Mouse (Mus musculus) right cerebral cortex, postnatal 14 days (tissue): ENCODE results near the gene Cacna2d2.

Source experiments
- DNase-seq: peaks from one replicate; pipeline ENCODE4 v3.0.0; 2022

Gene Cacna2d2

DNA sequence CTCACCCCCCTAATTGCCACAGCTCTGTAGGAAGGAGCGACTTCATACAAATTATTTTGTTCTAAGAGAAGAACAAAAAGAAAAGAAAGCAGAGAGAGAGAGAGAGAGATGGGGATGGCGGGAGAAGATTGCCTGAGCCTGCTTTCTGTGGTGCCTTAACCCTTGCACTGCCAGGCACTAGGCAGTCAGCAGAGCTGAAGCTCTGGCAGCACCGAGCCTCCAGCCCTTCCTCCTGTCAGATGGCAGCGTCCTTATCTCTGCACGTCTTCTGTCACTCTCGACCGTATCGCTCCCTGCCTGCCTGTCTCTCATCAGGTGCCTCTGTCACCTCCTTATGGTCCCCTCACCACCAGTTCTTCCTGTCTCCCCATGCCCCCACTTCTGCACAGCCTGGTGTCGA is 64.7 kb downstream of the Cacna2d2 start:
- no peak for DNase-seq

DNA sequence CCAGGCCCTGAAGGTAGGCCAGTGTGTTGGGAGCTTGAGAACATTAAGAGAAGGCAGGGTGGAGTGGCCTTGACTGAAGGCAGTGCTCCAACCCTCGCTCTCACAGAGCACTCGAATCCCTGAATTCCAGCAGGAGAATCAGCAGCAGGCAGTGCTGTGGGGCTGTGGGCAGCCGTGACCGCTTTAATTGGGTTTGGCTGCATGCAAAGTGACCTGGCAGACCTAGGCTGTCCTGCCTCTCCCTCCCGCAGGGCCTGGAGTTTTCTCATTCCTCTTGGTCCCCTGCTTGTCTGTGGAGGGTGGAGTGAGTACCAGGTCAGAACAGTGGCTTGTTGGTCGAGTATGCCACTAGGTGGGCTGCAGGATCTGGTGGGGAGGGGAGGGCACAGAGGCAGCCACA is 66.2 kb downstream of the Cacna2d2 start:
- DNase-seq: no peak

DNA sequence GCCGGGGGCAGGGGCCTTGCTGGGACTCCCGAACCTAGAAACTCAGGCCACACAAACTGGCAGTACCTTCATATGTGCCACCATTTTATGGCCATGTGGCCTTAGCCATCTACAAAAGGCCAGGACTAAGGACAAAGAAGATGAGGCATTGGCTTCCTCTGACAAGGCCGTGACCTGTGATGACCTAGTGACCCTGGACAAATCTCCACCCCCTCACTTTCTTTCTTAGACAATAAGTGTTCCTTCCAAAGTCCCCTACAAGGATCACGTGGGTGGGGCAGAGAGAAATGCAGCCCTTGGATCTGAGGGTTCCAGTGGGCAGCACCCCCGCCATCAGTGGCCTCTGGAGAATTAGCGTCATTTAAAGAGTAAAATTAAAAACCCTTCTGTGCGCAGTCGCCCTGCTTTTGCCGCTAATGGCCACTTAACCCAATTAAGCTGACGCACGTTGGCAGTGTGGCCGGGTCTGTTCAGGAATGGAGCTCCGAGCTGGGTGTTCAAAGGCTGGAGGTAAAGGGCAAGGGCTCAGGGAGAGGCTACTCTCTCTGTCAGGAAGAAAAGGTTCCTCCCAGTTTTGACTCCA is 69.9 kb downstream of the Cacna2d2 start:
- DNase-seq: no peak

DNA sequence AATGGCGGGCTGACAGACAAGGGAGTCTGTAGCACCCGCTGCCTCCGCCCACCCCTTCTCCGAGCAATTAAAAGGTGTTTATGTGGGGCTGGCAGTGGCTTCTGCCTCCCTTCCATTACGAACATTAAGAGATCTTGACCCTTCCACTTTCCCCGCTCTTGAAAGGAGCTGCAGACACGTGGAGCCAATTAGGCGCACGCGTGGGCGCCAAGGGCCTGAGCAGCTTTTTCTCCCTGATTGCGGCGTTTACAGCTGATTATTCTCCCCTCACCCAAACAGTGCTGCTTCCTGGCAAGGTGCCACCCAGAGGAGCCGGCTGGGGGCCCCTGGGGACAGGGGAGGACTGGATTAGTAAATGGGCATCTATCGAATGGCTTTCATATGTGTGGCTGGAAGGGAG is 71.0 kb downstream of the Cacna2d2 start:
- DNase-seq: peak; percentile 35

DNA sequence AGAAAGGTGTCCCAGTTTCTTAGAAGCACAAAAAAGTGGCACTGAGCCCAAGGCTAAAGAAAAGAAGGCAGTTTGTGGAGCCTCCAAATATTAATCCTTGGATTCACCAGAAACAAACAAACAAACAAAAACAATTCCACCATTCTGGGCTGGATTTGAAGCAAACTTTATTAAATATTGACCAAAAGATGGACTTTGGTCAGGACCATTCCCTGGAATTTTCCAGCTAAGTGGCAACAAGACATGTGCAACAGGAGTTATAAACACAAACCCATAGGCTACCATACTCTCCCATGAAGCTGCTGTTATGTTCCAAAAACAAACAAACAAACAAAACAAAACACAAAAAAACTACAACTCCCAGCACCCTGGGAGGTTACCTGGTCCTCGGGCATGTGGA is 74.6 kb downstream of the Cacna2d2 start:
- DNase-seq: no peak

DNA sequence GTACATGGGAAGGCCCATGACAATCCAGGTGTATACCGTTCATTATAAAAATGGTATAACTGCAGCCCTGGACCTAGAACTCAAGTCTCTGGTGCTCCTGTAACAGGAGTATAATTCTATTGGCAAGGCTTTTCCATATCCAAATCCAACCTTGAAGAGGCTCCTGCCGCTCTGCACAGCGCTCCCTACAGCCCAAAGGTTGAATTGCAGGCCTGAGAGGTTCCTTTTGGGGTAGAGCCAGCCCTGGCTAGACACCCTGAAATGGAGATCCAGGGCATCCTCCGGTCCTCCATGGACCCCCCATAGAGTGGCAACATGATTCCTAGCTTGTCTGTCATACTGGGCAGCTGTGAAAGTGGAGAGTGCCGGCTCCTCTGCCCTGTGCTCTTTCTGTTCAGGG is 79.6 kb downstream of the Cacna2d2 start:
- DNase-seq: no peak

DNA sequence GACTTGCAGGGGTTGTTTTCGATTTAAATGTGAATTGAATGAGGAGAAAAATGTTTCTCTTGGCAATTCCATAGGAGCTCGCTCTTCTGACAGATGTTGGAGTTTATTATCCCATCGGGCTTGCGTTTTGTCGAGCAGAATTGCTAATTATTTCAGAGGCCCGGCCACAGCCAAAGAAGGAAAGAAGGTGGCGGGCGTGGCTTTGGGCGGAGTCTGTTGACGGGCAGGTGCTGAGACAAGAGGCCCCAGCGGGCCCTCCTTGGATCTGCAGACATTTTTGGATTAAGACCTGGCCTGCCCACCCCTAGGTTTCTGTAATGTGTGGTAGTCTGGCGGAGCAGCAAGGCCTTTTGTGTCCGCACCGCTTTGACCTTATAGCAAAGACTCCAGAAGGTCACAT is 80.2 kb downstream of the Cacna2d2 start:
- no peak for DNase-seq

DNA sequence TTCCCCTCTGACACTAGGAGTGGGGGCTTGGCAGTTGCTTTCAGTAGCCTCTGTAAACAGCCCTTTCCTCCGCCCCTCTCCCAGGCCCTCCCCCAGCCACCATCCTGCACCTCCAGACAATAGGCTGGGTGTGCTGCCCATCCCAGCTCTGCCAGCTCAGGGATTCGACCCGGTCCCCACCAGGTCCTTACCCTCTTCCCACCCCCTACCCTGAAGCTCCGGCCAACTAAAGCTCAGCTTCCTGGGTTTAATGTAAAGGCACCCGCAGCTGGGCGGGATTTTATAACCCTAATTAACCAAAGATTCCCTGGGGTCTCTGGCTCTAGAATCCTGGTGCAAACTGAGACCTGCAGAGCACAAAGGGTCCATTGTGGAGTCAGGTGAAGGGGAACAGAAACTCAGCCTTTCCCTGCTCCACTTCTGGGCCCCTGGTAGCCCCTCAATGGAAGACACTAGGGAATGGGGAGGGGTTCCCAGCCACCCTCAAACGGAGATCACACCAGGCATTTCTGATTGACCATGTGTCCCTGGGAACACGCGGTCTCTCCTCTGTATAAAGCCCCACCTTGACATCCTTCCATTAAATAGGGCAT is 81.2 kb downstream of the Cacna2d2 start:
- no peak for DNase-seq

DNA sequence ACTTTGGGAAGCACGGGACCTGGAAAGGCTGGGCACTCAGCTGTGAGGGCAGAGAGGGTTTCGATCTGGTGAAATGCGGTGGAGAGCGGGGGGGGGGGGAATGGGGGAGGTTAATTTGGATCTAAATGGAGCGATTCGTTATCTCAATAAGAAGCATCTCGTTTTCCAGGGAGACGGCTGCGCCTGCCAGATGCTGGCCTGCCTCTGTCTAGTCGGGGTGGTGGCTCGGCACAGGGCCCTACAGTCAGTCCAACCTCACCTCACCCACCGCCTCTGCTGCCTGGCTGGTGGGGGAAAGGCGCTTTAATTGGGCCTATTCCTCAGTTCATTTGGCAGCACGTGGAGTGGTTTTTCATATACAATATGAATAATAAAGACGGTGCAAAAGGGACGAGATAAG is 81.9 kb downstream of the Cacna2d2 start:
- DNase-seq: no peak

DNA sequence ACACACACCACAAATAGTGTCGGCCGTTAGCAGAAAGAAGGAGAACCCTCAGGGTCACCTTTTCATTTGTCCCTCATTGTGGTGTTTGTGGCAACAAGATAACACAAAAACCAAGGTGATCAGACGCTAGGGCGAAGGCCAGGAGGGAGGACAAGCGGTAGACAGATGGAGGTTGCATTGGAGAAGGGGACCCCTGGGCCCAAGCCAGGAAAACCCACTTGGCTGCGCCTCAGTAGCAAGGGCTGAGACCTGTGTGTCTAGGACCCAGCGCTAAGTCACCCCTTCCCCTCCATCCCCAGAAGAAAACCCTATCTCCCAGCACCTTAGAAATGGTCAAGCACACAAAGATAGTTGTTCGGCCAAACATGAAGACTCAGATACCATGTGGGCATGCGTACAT is 82.6 kb downstream of the Cacna2d2 start:
- no peak for DNase-seq

DNA sequence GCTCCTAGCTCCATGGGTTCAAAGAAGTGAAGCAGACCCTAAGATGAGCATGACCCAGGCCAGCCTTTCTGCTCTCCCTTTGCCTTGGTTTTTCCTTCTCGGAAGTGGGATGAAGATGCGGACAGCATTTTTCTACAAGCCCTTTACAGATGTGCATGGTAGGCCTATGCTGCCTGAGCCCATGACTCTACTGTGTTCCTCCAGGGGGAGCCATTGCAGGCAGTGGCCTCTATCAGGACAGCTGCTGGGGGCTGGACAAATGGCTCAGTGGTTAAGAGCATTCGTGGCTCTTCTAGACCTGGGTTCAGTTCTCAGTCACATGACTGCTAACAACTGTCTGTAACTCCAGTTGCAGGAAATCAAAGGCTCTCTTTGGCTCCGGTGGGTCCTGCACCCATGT is 83.4 kb downstream of the Cacna2d2 start:
- DNase-seq: no peak

DNA sequence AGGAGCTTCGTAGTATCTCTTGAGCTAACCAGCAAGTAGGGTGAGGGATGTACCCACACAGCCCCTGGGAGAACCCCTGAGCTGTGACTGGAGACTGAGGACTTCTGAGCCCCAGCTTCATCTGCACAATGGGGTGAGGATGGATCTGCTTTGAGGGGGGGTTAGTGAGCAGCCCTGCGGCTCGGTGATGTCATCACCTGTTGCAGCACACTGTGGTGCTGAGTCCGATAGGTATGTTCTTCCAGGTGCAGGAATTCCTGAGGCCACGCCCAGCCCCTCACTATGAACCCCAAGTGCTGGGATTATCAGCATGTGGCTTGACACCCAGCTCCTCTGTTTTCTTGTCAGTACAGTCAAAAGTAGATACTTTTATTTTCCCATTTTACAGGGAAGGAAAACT is 84.3 kb downstream of the Cacna2d2 start:
- no peak for DNase-seq

DNA sequence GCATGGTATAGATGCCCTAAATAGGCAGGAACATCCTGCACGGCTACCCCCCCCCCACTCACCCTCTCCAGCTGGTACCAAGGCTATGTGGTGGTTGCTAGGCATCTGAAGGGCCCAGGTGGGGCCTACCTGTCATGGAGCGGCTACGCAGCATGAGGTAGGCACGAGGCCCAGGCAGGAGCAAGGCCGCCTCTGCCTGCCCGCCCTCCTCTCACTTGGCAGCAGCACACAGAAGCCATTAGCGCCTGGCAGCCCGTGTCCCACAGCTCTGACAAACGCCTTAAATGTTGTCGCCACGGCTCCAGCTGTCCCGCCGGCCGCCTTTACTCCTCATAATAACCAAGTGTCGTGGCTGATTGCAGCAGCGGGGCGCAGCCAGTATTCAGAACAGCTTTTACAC is 84.9 kb downstream of the Cacna2d2 start:
- DNase-seq: peak; percentile 35

DNA sequence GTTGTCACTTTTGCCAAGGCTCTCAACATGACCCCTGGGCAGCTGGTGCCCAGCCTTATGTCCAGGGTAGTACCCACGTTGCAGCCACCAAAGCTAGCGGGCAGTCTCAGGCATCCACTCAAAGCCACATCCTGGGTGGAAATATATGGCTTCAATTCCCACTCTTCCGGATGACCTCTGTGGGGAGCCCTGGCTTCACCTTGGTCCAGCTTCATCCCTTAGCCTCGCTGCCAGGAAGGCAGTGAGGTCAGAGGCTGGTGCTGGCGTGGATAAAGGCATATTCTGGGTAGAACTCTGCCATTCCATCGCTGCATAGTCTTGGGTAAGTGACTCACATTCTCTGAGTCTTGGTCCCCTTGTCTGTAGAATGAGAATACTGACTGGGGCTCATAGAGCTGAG is 85.4 kb downstream of the Cacna2d2 start:
- DNase-seq: no peak

DNA sequence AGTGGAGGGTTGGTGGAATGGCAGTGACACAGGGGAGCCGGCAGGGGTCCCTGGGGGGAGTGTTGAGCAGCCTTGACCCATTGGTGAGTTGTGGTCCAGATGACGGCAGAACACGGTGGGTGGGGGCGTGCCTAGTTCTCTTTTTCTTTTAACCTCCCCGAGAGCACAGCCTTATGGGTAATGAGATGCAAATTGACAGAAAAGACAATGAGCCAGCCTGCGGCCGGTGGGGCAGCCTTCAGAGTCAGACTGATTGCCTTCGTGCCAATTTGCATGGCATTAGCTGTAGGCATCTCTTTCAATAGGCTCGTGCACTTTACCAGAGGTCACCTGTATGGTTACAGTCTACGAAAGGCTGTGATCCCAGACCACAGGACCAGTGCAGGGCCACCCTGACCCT is 86.7 kb downstream of the Cacna2d2 start:
- no peak for DNase-seq

DNA sequence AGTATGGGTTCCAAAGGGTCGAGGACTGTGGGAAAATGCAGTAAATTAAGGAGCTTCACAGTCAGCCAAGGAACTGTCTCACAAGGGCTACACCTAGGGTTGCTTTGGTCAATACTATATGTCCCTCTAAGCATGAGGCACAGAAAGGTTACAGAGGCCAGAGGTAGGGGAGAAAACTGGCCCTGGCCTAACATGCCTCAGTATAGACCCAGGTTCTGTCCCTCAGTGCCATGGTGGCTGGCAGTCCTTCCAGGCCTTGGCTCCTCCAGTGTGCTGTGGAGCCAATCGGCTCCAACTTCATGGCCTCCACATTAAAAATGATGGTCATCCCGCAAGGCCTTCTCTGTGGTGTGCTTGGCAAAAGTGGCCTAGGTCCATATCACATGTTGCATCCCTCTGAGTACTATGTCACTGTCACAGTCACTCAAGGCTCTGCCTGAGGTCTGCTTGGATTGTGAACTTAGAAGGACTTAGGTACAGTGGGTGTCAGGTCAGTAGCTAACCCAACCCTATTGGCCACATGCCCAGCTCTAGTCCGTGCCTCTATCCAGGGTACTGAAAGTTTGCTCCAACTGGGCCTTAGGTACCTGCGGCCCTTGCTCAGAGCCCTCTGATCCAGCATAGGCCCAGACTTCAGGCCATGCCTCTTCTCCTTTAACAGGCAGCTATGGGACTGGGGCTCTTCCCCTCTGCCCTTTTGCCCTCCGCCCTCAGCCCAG is 87.3 kb downstream of the Cacna2d2 start:
- no peak for DNase-seq

DNA sequence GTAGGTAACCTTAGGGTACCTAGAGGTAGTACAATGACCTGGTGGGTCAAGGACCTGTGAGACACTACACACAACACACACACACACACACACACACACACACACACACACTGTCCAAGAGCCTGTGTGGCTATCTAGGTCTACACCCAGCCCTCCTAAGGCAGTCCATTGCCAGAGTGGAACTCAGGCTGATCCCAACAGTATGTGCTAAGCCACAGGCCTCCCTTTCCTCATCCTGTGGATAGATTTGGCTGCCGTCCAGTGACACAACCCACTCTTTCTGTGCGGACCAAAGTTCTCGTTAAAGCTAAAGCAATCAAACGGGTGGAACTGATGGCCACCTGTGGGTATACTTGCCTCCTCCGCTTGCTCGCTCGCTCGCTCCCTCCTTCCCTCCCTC is 90.7 kb downstream of the Cacna2d2 start:
- DNase-seq: no peak

DNA sequence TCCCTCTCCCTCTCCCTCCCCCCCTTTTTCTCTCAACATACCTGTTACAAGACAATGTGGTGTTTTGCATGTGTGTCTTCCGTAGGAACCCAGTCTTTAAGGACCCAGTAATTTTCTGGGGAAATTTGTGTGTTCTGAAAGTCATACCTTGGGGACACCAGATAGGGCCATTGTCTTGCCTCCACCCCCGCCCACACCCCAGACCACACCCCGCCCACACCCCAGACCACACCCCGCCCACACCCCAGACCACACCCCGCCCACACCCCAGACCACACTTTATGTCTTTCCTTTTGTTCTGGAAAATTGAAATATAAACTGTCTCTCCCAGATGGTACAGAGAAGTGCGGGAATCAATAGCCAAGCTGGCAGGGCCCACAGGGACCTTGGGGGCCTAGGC is 91.2 kb downstream of the Cacna2d2 start:
- DNase-seq: no peak

DNA sequence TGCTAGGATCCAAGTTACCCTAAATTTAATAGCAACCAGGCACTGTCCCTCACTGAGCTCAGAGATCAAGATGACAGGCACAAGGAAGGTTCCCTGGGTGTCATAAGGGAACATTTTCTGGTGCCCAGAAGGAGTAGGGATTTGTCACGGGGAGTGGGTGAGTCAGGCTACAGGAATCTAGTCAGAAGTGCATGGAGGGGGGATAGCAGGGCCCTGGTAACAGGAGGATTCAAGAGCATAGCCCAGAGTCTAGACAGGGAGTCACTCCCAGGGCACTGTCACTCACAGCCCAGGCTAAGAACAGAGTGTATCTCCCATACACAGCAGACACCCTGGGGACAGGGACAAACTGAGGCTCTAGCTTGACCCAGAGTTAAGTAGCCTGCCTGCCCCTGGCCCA is 94.1 kb downstream of the Cacna2d2 start:
- DNase-seq: no peak

DNA sequence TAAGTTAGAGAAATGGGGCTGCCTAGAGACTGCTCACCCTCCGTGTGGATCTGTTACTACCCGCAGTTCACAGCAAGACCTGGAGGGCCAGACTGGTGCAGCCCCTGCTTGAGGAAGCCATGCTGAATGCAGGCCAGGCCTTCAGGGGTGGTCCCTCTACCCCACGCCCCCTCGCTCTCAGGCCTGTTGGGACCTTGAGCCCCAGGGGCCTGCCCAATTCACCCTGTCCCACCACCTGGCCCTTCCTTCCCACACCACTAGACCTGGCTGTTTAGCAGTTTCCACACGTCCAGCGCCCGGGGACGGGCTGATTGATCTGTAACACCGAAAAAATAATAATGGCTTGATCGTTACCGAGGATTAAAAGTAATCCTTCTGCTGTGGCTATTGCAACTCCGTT is 94.8 kb downstream of the Cacna2d2 start:
- DNase-seq: no peak

DNA sequence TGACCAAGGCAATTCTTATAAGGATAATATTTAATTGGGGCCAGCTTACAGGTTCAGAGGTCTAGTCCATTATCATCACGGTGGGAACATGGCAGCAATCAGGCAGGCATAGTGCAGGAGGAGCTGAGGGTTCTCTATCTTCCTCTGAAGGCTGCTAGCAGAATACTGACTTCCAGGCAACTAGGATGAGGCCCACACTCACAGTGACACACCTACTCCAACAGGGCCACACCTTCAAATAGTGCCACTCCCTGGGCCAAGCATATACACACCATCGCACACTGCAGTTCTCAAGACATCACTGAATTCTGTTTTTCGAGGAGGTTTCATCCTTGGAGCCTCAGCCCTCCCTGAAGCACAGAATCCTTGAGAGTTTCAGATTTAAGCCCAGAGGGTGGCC is 96.9 kb downstream of the Cacna2d2 start:
- no peak for DNase-seq

DNA sequence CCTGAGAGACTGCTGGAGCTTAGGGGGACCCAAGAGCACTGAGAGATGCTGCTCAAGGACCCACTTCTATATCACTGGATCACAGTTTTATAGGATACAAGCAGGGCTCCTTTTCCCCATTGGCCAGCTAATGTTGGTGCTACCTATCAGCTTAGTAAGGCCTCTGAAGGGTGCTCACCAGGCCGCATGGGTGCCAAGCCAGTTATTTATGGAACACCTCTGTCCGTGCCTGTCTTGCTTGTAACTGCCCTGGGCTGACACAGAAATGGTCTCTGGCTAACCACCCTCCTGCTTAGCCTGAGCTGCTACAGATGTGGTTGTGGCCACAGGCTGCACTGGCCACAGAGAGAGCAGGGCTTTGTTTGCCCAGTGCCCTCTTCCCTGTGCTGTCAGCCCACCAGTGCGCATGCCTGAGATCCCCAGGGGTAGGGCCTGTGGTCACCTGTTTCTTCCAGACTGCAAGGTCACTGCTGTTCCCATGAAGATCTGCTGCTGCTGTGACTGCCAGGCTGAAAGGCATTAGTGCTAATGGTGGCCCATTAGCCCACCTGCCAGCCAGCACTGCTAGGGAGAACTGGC is 101.4 kb downstream of the Cacna2d2 start:
- no peak for DNase-seq

DNA sequence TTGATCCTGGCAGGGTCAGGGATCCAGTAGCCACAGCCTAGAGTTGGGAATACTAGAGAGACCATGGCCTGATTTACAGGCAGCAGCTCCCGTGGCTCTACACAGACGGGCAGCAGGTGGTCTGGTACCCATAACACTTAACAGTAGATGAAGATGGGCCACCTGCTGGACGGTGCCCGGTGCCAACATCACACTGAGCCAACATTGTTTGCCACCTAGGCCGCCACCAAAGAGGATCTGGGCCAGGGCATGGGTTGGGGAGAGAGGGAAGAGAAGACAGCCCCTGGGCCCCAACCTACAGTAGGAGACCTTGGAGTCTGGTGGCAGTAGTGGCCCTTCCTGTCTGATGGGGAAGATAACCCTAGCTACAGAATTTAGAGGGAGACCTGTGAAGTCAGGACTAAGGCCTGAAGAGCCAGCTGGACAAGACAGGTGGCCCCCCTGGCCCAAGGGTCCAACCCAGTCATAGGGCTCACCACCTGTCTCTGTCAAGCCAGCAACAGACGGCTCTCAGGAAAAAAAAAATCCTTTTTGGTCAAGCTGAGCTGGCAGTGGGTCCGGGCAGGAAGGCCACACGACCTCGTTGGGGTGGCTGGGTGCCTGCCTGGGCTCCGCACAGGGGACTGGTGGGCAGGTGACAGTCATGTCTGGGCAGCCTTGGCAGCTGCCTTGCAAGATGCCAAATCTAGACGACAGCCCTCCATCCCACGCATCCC is 102.9 kb downstream of the Cacna2d2 start:
- DNase-seq: no peak
